Mouse (Mus musculus): ENCODE results near the gene S100a3. TPM values are rescaled to one million over a fixed set of nuclear protein-coding genes. Genes with fewer than 3 reads are reported as not detected.

S100a3 gene
- polyA plus RNA-seq, 1 experiment from 2014 or later: not detected

DNA sequence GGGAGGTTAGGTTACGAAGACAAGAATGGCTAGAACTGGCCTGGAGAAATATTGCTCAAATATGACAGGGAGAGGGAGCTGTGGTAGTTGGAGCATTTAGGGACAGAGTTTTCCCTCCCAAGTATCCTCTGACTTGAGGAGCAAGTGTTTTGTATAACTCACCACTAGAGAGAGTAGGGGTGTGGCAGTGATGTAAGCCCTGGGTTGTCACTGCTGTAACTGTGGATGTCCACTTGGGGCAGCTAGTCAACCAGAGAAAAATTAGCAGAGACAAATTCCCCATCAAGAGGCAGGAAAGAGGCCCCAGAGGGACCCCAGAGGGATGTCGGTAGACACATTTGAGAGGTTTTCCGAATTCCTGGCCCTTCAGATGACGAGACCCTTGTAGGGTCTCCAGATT is 35.0 kb upstream of the S100a3 start:
- no peak overlapping the region for H3K9ac ChIP-seq (ENCODE audit: low read length)
- no peaks in the 10 kb centered on the region for H3K27me3 ChIP-seq (ENCODE audit: control insufficient read depth, insufficient read depth, low read length)
- no peak for ATAC-seq (ENCODE audit: insufficient number of reproducible peaks, low FRiP score, low TSS enrichment, low read depth)
- H3K4me2 ChIP-seq (ENCODE audit: low read depth, severe bottlenecking): no peak overlapping the region
- H3K4me1 ChIP-seq (ENCODE audit: control insufficient read depth, insufficient read depth, low read length): no peaks in the 10 kb centered on the region
- no peak overlapping the region for H3K4me3 ChIP-seq (ENCODE audit: low read depth, low read length)
- H3K27ac ChIP-seq (replicated peaks; ENCODE audit: low read depth, low read length): no peak overlapping the region
- no peak for DNase-seq (ENCODE audit: low spot score)
- no peaks in the 10 kb centered on the region for H3K36me3 ChIP-seq (ENCODE audit: control insufficient read depth, insufficient read depth, low read length)
- H3K9me3 ChIP-seq (ENCODE audit: control insufficient read depth, low read length): no peaks in the 10 kb centered on the region
- 71% methylated on average over 4 of the region's 4 CpGs for WGBS

DNA sequence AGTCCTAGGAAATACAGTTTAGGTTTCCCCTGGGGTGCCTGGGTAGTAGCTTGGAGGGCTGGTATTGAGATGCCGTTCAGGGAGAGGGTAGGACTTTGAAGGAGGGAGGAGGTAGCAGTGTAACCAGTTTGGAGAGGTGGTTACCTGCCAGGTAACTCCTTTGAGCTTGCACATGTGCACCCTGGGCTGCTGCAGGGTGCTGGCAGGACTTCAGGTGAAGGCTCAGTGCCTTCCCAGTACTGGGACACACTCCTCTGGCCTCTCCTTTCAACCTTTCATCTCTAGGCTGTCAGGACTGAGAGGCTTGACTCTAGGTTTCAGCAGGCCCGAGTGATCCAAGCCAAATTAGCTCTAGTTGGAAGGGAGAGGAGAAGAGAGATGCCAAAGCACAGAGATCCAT is 34.3 kb upstream of the S100a3 start:
- DNase-seq (ENCODE audit: low spot score): no peak
- Histone ChIP-seq H3K9me3 (ENCODE audit: control insufficient read depth, low read length) (no peaks in the 10 kb centered on the region), H3K4me1 (ENCODE audit: control insufficient read depth, insufficient read depth, low read length) (no peaks in the 10 kb centered on the region), H3K27me3 (ENCODE audit: control insufficient read depth, insufficient read depth, low read length) (no peaks in the 10 kb centered on the region), H3K9ac (ENCODE audit: low read length) (no peak overlapping the region), H3K4me2 (ENCODE audit: low read depth, severe bottlenecking) (no peak overlapping the region), H3K4me3 (ENCODE audit: low read depth, low read length) (no peak overlapping the region), H3K27ac (replicated peaks; ENCODE audit: low read depth, low read length) (no peak overlapping the region), H3K36me3 (ENCODE audit: control insufficient read depth, insufficient read depth, low read length) (no peaks in the 10 kb centered on the region)
- ATAC-seq (ENCODE audit: insufficient number of reproducible peaks, low FRiP score, low TSS enrichment, low read depth): no peak
- WGBS: 69% methylated on average over 2 of the region's 2 CpGs

DNA sequence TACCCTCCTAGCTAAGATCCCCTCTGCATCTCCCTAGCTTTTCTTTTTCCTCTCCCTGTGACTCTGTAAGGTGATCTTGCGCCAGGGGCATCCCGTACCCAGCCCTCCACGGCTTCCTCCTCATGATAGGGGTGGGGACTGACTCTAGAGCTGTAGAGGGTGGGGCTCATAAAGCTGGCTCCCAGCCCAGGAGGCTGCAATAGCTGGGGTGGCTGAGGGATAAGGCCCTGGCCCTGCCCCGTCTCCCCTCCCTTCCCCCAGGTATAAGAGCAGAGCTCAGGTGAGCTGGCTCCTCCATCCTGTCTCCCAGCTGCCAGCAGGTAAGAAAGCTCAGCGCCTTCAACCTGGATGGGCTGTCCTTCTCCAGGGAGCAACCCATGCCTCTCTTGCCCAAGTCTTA is 33.8 kb upstream of the S100a3 start, which contains the start of gene S100a14:
TSS of gene S100a14 (plus strand) at position 277 of the 400 bp plus-strand sequence.
- Histone ChIP-seq H3K9ac (ENCODE audit: low read length) (no peak within 1 kb of the TSS), H3K27me3 (ENCODE audit: control insufficient read depth, insufficient read depth, low read length) (no peaks in the 10 kb centered on the region), H3K36me3 (ENCODE audit: control insufficient read depth, insufficient read depth, low read length) (no peaks in the 10 kb centered on the region), H3K9me3 (ENCODE audit: control insufficient read depth, low read length) (no peaks in the 10 kb centered on the region), H3K4me3 (ENCODE audit: low read depth, low read length) (no peak within 1 kb of the TSS), H3K27ac (replicated peaks; ENCODE audit: low read depth, low read length) (no peak within 1 kb of the TSS), H3K4me1 (ENCODE audit: control insufficient read depth, insufficient read depth, low read length) (no peaks in the 10 kb centered on the region), H3K4me2 (ENCODE audit: low read depth, severe bottlenecking) (no peak within 1 kb of the TSS)
- 72% methylated on average over 5 of the region's 5 CpGs for WGBS
- DNase-seq (ENCODE audit: low spot score): no peak
- no peak for ATAC-seq (ENCODE audit: insufficient number of reproducible peaks, low FRiP score, low TSS enrichment, low read depth)

DNA sequence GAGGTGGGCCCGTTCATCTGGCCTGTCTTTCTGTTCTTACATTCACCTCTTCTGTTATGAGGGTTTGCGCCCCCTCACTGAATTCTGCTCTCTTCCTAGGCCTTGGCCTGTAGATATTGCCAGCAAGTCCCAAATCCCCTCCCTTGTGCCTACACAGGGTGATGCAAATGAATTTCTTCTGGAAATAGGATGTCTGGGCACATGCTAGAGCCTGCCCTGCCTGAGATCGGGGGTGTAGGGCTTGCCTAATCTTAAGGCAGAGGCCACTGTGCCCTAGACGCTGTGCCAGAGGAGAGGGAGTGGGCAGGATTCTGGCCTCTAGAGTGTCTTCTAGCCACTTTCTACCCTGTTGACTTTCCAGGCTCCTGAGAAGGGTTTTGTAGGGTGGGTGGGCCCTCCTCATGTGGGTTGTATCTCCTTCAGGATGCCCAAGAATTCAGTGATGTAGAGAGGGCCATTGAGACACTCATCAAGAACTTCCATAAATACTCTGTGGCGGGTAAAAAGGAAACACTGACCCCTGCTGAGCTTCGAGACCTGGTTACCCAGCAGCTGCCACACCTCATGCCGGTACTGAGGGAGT is 33.0 kb upstream of the S100a3 start:
- Histone ChIP-seq H3K9ac (ENCODE audit: low read length) (no peak overlapping the region), H3K36me3 (ENCODE audit: control insufficient read depth, insufficient read depth, low read length) (no peaks in the 10 kb centered on the region), H3K4me2 (ENCODE audit: low read depth, severe bottlenecking) (no peak overlapping the region), H3K27me3 (ENCODE audit: control insufficient read depth, insufficient read depth, low read length) (no peaks in the 10 kb centered on the region), H3K4me1 (ENCODE audit: control insufficient read depth, insufficient read depth, low read length) (no peaks in the 10 kb centered on the region), H3K27ac (replicated peaks; ENCODE audit: low read depth, low read length) (no peak overlapping the region), H3K9me3 (ENCODE audit: control insufficient read depth, low read length) (no peaks in the 10 kb centered on the region), H3K4me3 (ENCODE audit: low read depth, low read length) (no peak overlapping the region)
- WGBS: 83% methylated on average over 7 of the region's 7 CpGs
- no peak for ATAC-seq (ENCODE audit: insufficient number of reproducible peaks, low FRiP score, low TSS enrichment, low read depth)
- DNase-seq (ENCODE audit: low spot score): no peak

DNA sequence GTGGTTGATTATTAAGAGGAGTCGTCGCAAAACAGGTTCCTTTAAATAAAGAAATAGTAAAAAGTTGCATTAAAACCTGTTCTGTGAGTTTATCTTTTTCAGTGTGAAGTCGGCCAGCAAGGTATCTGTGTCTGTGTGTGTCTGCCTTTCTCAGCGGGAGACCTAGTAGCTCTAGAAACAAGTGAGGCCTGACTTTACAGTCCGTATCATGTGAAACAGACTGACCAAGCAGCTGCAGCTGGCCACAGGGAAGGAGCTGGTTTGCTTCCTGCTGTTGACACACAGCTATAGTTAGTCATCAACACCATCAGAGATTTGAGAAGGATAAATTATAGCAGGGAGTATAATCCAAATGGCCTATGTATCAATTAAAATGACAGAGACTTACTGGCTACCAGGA is 28.7 kb upstream of the S100a3 start:
- Histone ChIP-seq H3K4me1 (ENCODE audit: control insufficient read depth, insufficient read depth, low read length) (no peaks in the 10 kb centered on the region), H3K4me3 (ENCODE audit: low read depth, low read length) (no peak overlapping the region), H3K27me3 (ENCODE audit: control insufficient read depth, insufficient read depth, low read length) (no peaks in the 10 kb centered on the region), H3K4me2 (ENCODE audit: low read depth, severe bottlenecking) (no peak overlapping the region), H3K36me3 (ENCODE audit: control insufficient read depth, insufficient read depth, low read length) (no peaks in the 10 kb centered on the region), H3K27ac (replicated peaks; ENCODE audit: low read depth, low read length) (no peak overlapping the region), H3K9ac (ENCODE audit: low read length) (no peak overlapping the region), H3K9me3 (ENCODE audit: control insufficient read depth, low read length) (no peaks in the 10 kb centered on the region)
- no peak for ATAC-seq (ENCODE audit: insufficient number of reproducible peaks, low FRiP score, low TSS enrichment, low read depth)
- no peak for DNase-seq (ENCODE audit: low spot score)
- WGBS: 73% methylated on average over 5 of the region's 5 CpGs

DNA sequence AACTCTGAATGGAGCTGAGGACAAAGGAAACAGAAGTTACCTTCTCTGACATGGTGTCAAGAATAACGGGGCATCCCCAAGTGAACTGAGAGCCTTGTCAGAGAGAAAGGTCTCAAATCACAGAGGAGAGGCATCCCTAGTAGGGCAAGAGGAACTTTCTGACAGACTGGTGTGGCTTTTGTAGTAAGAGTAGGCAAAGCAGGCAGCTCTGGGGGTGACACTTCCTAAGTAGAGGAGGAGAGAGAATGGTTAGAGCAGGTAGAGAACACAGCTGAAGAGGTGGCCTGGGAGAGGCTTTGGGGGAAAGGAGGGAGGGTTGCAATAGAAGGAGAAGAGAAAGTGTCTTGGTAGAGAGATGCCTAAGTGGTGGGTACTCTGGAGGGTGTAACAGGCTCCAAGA is 24.9 kb upstream of the S100a3 start:
- no peaks in the 10 kb centered on the region for H3K9me3 ChIP-seq (ENCODE audit: control insufficient read depth, low read length)
- no peaks in the 10 kb centered on the region for H3K27me3 ChIP-seq (ENCODE audit: control insufficient read depth, insufficient read depth, low read length)
- H3K4me3 ChIP-seq (ENCODE audit: low read depth, low read length): no peak overlapping the region
- ATAC-seq (ENCODE audit: insufficient number of reproducible peaks, low FRiP score, low TSS enrichment, low read depth) (no peak), DNase-seq (ENCODE audit: low spot score) (no peak)
- H3K4me1 ChIP-seq (ENCODE audit: control insufficient read depth, insufficient read depth, low read length): no peaks in the 10 kb centered on the region
- no peak overlapping the region for H3K27ac ChIP-seq (replicated peaks; ENCODE audit: low read depth, low read length)
- no peak overlapping the region for H3K4me2 ChIP-seq (ENCODE audit: low read depth, severe bottlenecking)
- WGBS: 62% methylated on average over 1 of the region's 1 CpGs
- no peaks in the 10 kb centered on the region for H3K36me3 ChIP-seq (ENCODE audit: control insufficient read depth, insufficient read depth, low read length)
- H3K9ac ChIP-seq (ENCODE audit: low read length): no peak overlapping the region

DNA sequence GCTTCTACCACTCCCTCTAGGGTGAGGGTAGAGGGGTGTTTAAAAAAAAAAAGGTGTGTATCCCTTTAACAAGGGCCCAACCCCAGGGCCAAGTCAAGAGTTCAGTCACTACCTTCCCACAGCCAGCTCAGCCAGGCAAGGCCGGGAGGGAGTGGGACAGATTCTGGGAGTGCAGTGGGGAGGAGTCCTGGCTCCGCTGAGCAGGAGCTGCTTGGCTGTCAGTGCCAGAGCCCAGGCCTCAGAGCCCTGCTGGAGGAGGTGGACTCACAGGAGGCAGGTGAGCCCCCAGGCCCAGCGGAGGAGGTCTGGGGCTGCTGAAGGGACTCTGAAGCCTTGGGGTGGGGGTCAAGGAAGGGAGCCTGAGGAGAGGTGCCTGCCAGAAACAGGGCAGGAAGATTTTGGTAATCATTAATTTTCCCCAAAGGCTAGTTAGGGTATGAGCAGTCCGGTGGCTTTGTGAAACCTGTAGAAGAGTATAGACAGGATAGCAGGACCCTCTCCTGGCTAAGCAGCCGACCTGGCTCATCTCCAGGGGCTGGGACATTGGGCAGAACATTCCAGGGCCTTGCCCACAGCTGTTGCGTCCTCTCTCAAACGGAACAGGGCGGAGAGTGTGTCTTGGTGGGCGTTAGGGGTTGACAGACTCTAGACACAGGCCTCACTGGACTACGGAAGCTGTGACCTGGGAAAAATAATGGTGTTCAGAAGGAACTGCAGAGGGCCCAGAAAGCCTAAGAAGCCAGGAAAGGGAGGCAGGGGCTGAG is 23.1 kb upstream of the S100a3 start, which contains the start of gene S100a16:
TSS of gene S100a16 (plus strand) at position 114 of the 764 bp plus-strand sequence.
- H3K4me1 ChIP-seq (ENCODE audit: control insufficient read depth, insufficient read depth, low read length): no peaks in the 10 kb centered on the region
- H3K27me3 ChIP-seq (ENCODE audit: control insufficient read depth, insufficient read depth, low read length): no peaks in the 10 kb centered on the region
- H3K27ac ChIP-seq (replicated peaks; ENCODE audit: low read depth, low read length): no peak within 1 kb of the TSS
- H3K36me3 ChIP-seq (ENCODE audit: control insufficient read depth, insufficient read depth, low read length): no peaks in the 10 kb centered on the region
- H3K9ac ChIP-seq (ENCODE audit: low read length): no peak within 1 kb of the TSS
- H3K4me3 ChIP-seq (ENCODE audit: low read depth, low read length): no peak within 1 kb of the TSS
- WGBS: 36% methylated on average over 10 of the region's 10 CpGs
- DNase-seq (ENCODE audit: low spot score) (no peak), ATAC-seq (ENCODE audit: insufficient number of reproducible peaks, low FRiP score, low TSS enrichment, low read depth) (no peak)
- no peak within 1 kb of the TSS for H3K4me2 ChIP-seq (ENCODE audit: low read depth, severe bottlenecking)
- H3K9me3 ChIP-seq (ENCODE audit: control insufficient read depth, low read length): no peaks in the 10 kb centered on the region

DNA sequence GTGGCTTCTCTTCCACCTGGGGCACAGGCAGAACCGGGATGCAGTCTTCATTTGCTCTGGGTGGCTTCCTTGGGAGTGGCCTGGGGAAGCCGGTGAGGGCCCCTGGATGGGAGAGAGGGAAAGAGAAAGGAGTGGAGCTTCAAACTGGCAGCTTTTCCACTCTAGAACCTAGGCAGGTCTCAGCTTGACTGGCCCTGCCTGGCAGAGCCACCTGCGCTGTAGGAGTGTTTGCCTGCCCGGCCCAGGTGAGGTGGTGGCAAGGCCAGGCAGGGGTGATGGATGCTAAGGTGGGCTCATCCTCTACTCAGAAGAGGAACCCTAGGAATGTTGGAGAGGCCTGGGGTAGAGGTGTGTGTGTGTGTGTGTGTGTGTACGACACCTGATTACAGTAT is 22.5 kb upstream of the S100a3 start:
- no peak overlapping the region for H3K4me3 ChIP-seq (ENCODE audit: low read depth, low read length)
- no peak for DNase-seq (ENCODE audit: low spot score)
- no peaks in the 10 kb centered on the region for H3K4me1 ChIP-seq (ENCODE audit: control insufficient read depth, insufficient read depth, low read length)
- H3K9ac ChIP-seq (ENCODE audit: low read length): no peak overlapping the region
- H3K27ac ChIP-seq (replicated peaks; ENCODE audit: low read depth, low read length): no peak overlapping the region
- H3K9me3 ChIP-seq (ENCODE audit: control insufficient read depth, low read length): no peaks in the 10 kb centered on the region
- no peak overlapping the region for H3K4me2 ChIP-seq (ENCODE audit: low read depth, severe bottlenecking)
- H3K27me3 ChIP-seq (ENCODE audit: control insufficient read depth, insufficient read depth, low read length): no peaks in the 10 kb centered on the region
- 65% methylated on average over 5 of the region's 5 CpGs for WGBS
- H3K36me3 ChIP-seq (ENCODE audit: control insufficient read depth, insufficient read depth, low read length): no peaks in the 10 kb centered on the region
- no peak for ATAC-seq (ENCODE audit: insufficient number of reproducible peaks, low FRiP score, low TSS enrichment, low read depth)

Data from limb, embryonic 11.5 days (tissue).